Mouse (Mus musculus): Measurements from ENCODE around the gene Htr3b. TPM values are rescaled to one million over a fixed set of nuclear protein-coding genes. Genes with fewer than 3 reads are reported as not detected.
A peak's percentile ranks its signal among the peaks of the same experiment; 100 is the strongest.

The Htr3b gene
- polyA plus RNA-seq (2012; rRNA removed) = not detected in 2 replicates

- WGBS = 54% methylated on average over 7 of the region's 7 CpGs
- peaks cover 2% of the 10 kb centered on the region; the same call in 1 of the 2 replicates for H3K27me3 ChIP-seq (ENCODE audit: control insufficient read depth, insufficient read depth, low read length)
- H3K4me3 ChIP-seq (ENCODE audit: control insufficient read depth, insufficient read depth, low read length) = no peak within 1 kb of the TSS
- TF ChIP-seq POLR2A (IDR thresholded peaks at IDR 0.05; ENCODE audit: control insufficient read depth, extremely low read depth, insufficient read depth, low read length, poor library complexity) = no peak
- TF ChIP-seq CTCF (IDR thresholded peaks at IDR 0.05; ENCODE audit: borderline replicate concordance, control insufficient read depth, extremely low read depth, insufficient read depth, low read length, poor library complexity) = peak; percentile 21; the same call in 1 of the 2 replicates
- no peak within 1 kb of the TSS for H3K27ac ChIP-seq (ENCODE audit: control insufficient read depth, insufficient read depth, low read length)
- H3K4me1 ChIP-seq (replicated peaks; ENCODE audit: control insufficient read depth, insufficient read depth, low read length) = no peaks in the 10 kb centered on the region; the same call in 1 of the 2 replicates
- H3K36me3 ChIP-seq (ENCODE audit: control insufficient read depth, insufficient read depth, low read length) = no peaks in the 10 kb centered on the region
- peak; percentile 9 for DNase-seq
These were observed at the start of gene Htr3b for GRCm38 (mm10) chr9:48964587-48965040. Gene Htr3b (minus strand): TSS chr9:48964990.

- H3K4me1 ChIP-seq (replicated peaks; ENCODE audit: control insufficient read depth, insufficient read depth, low read length) = no peaks in the 10 kb centered on the region
- 94% methylated on average over 6 of the region's 6 CpGs for WGBS
- H3K36me3 ChIP-seq (ENCODE audit: control insufficient read depth, insufficient read depth, low read length) = peaks cover 9% of the 10 kb centered on the region; the same call in 1 of the 2 replicates
- H3K27ac ChIP-seq (ENCODE audit: control insufficient read depth, insufficient read depth, low read length) = no peak overlapping the region
- H3K4me3 ChIP-seq (ENCODE audit: control insufficient read depth, insufficient read depth, low read length) = no peak overlapping the region
- TF ChIP-seq CTCF (IDR thresholded peaks at IDR 0.05; ENCODE audit: borderline replicate concordance, control insufficient read depth, extremely low read depth, insufficient read depth, low read length, poor library complexity) (no peak), POLR2A (IDR thresholded peaks at IDR 0.05; ENCODE audit: control insufficient read depth, extremely low read depth, insufficient read depth, low read length, poor library complexity) (no peak)
- no peaks in the 10 kb centered on the region for H3K27me3 ChIP-seq (ENCODE audit: control insufficient read depth, insufficient read depth, low read length)
- no peak for DNase-seq
These were observed 34.5 kb upstream of the Htr3b start for GRCm38 (mm10) chr9:48999256-48999655.

GRCm38 (mm10) chr9:48995735-48996134, 30.9 kb upstream of the Htr3b start:
- DNase-seq = no peak
- 93% methylated on average over 1 of the region's 1 CpGs for WGBS
- H3K27me3 ChIP-seq (ENCODE audit: control insufficient read depth, insufficient read depth, low read length) = no peaks in the 10 kb centered on the region
- H3K4me1 ChIP-seq (replicated peaks; ENCODE audit: control insufficient read depth, insufficient read depth, low read length) = no peaks in the 10 kb centered on the region
- H3K27ac ChIP-seq (ENCODE audit: control insufficient read depth, insufficient read depth, low read length) = no peak overlapping the region
- TF ChIP-seq POLR2A (IDR thresholded peaks at IDR 0.05; ENCODE audit: control insufficient read depth, extremely low read depth, insufficient read depth, low read length, poor library complexity) = no peak
- no peak for TF ChIP-seq CTCF (IDR thresholded peaks at IDR 0.05; ENCODE audit: borderline replicate concordance, control insufficient read depth, extremely low read depth, insufficient read depth, low read length, poor library complexity)
- no peak overlapping the region for H3K4me3 ChIP-seq (ENCODE audit: control insufficient read depth, insufficient read depth, low read length)
- H3K36me3 ChIP-seq (ENCODE audit: control insufficient read depth, insufficient read depth, low read length) = no peaks in the 10 kb centered on the region; the same call in 1 of the 2 replicates

GRCm38 (mm10) chr9:48994779-48995178, 30.0 kb upstream of the Htr3b start:
- H3K27ac ChIP-seq (ENCODE audit: control insufficient read depth, insufficient read depth, low read length) = no peak overlapping the region
- WGBS = 80% methylated on average over 7 of the region's 7 CpGs
- TF ChIP-seq CTCF (IDR thresholded peaks at IDR 0.05; ENCODE audit: borderline replicate concordance, control insufficient read depth, extremely low read depth, insufficient read depth, low read length, poor library complexity) (no peak), POLR2A (IDR thresholded peaks at IDR 0.05; ENCODE audit: control insufficient read depth, extremely low read depth, insufficient read depth, low read length, poor library complexity) (no peak)

GRCm38 (mm10) chr9:48991671-48992070, 26.9 kb upstream of the Htr3b start:
- DNase-seq = no peak

More at GRCm38 (mm10) chr9:48994779-48995178, 30.0 kb upstream of the Htr3b start:
- H3K4me3 ChIP-seq (ENCODE audit: control insufficient read depth, insufficient read depth, low read length) = no peak overlapping the region
- H3K4me1 ChIP-seq (replicated peaks; ENCODE audit: control insufficient read depth, insufficient read depth, low read length) = no peaks in the 10 kb centered on the region
- no peak for DNase-seq
- no peaks in the 10 kb centered on the region for H3K27me3 ChIP-seq (ENCODE audit: control insufficient read depth, insufficient read depth, low read length)
- H3K36me3 ChIP-seq (ENCODE audit: control insufficient read depth, insufficient read depth, low read length) = no peaks in the 10 kb centered on the region

GRCm38 (mm10) chr9:48987201-48988101, 22.7 kb upstream of the Htr3b start:
- Histone ChIP-seq H3K4me3 (ENCODE audit: control insufficient read depth, insufficient read depth, low read length) (no peak overlapping the region), H3K36me3 (ENCODE audit: control insufficient read depth, insufficient read depth, low read length) (no peaks in the 10 kb centered on the region), H3K4me1 (replicated peaks; ENCODE audit: control insufficient read depth, insufficient read depth, low read length) (peaks cover 7% of the 10 kb centered on the region), H3K27ac (ENCODE audit: control insufficient read depth, insufficient read depth, low read length) (no peak overlapping the region), H3K27me3 (ENCODE audit: control insufficient read depth, insufficient read depth, low read length) (no peaks in the 10 kb centered on the region)
- DNase-seq = no peak
- TF ChIP-seq CTCF (IDR thresholded peaks at IDR 0.05; ENCODE audit: borderline replicate concordance, control insufficient read depth, extremely low read depth, insufficient read depth, low read length, poor library complexity) (no peak), POLR2A (IDR thresholded peaks at IDR 0.05; ENCODE audit: control insufficient read depth, extremely low read depth, insufficient read depth, low read length, poor library complexity) (no peak)
- WGBS = 69% methylated on average over 12 of the region's 12 CpGs

More at GRCm38 (mm10) chr9:48991671-48992070, 26.9 kb upstream of the Htr3b start:
- TF ChIP-seq POLR2A (IDR thresholded peaks at IDR 0.05; ENCODE audit: control insufficient read depth, extremely low read depth, insufficient read depth, low read length, poor library complexity) = no peak
- no peak for TF ChIP-seq CTCF (IDR thresholded peaks at IDR 0.05; ENCODE audit: borderline replicate concordance, control insufficient read depth, extremely low read depth, insufficient read depth, low read length, poor library complexity)
- Histone ChIP-seq H3K4me3 (ENCODE audit: control insufficient read depth, insufficient read depth, low read length) (no peak overlapping the region), H3K27me3 (ENCODE audit: control insufficient read depth, insufficient read depth, low read length) (no peaks in the 10 kb centered on the region), H3K4me1 (replicated peaks; ENCODE audit: control insufficient read depth, insufficient read depth, low read length) (peaks cover 2% of the 10 kb centered on the region), H3K36me3 (ENCODE audit: control insufficient read depth, insufficient read depth, low read length) (no peaks in the 10 kb centered on the region), H3K27ac (ENCODE audit: control insufficient read depth, insufficient read depth, low read length) (no peak overlapping the region)
- WGBS = 93% methylated on average over 5 of the region's 5 CpGs

All from thymus, adult 2 months (tissue).